Mouse (Mus musculus) limb, embryonic 11.5 days (tissue): ENCODE results near the gene Pigc. TPM values are rescaled to one million over a fixed set of nuclear protein-coding genes. Genes with fewer than 3 reads are reported as not detected.

Experiments
- ATAC-seq: fragments of 200-750 bp; cut with Nextera tagmentation; 2 replicates; pipeline ENCODE4 v1.8.0; 2017; ENCODE audit warnings: low read depth; ENCODE audit not compliant: insufficient number of reproducible peaks, low FRiP score, low TSS enrichment
- DNase-seq: peaks from one replicate; pipeline ENCODE4 v3.0.0-alpha.2; 2015; ENCODE audit warnings: low spot score
- H3K27ac ChIP-seq: fragments of 300-500 bp; sonication (generic); replicated peaks from 2 replicates; pipeline ENCODE4 v1.5.1; 2014; ENCODE audit warnings: low read depth, mild to moderate bottlenecking, low read length
- H3K27me3 ChIP-seq: fragments of 300-500 bp; sonication (generic); 2 replicates; pipeline ENCODE4 v1.6.1; 2014; ENCODE audit warnings: mild to moderate bottlenecking, low read length, mixed read lengths; ENCODE audit not compliant: control insufficient read depth, insufficient read depth
- H3K36me3 ChIP-seq: fragments of 300-500 bp; sonication (generic); 2 replicates; pipeline ENCODE4 v1.6.1; 2014; ENCODE audit warnings: mild to moderate bottlenecking, low read length, moderate library complexity, mixed read lengths; ENCODE audit not compliant: control insufficient read depth, insufficient read depth
- H3K4me1 ChIP-seq: fragments of 300-500 bp; sonication (generic); 2 replicates; pipeline ENCODE4 v1.6.1; 2014; ENCODE audit warnings: low read length, mixed read lengths; ENCODE audit not compliant: control insufficient read depth, insufficient read depth
- H3K4me2 ChIP-seq: fragments of 300-500 bp; sonication (generic); 2 replicates; pipeline ENCODE4 v1.6.1; 2014; ENCODE audit warnings: low read depth, mild to moderate bottlenecking, moderate library complexity; ENCODE audit not compliant: severe bottlenecking
- H3K4me3 ChIP-seq: fragments of 300-500 bp; sonication (generic); 2 replicates; pipeline ENCODE4 v1.5.1; 2014; ENCODE audit warnings: low read depth, low read length
- H3K9ac ChIP-seq: fragments of 300-500 bp; sonication (generic); 2 replicates; pipeline ENCODE4 v1.6.1; 2014; ENCODE audit warnings: mild to moderate bottlenecking, low read length
- H3K9me3 ChIP-seq: fragments of 300-500 bp; sonication (generic); 2 replicates; pipeline ENCODE4 v1.6.1; 2016; ENCODE audit warnings: low read length; ENCODE audit not compliant: control insufficient read depth
- WGBS: fragments of 180-500 bp; shearing (Covaris S2); extraction: QIAGEN DNeasy Blood & Tissue Kit; methylation state at CpG from one replicate; pipeline ENCODE4 v1.1.7; 2014; 5-methylcytosine and 5-hydroxymethylcytosine counted together
- polyA plus RNA-seq: library from polyadenylated mRNA; unstranded; fragments of >200 nt; fragmentation: Nextera tagmentation; extraction: Ambion mirVana; gene quantifications from 2 replicates; pipeline ENCODE4 v1.2.1, GENCODE M21; 2014

Pigc gene
- 46.6 and 49.8 TPM in 2 replicates for polyA plus RNA-seq

DNA sequence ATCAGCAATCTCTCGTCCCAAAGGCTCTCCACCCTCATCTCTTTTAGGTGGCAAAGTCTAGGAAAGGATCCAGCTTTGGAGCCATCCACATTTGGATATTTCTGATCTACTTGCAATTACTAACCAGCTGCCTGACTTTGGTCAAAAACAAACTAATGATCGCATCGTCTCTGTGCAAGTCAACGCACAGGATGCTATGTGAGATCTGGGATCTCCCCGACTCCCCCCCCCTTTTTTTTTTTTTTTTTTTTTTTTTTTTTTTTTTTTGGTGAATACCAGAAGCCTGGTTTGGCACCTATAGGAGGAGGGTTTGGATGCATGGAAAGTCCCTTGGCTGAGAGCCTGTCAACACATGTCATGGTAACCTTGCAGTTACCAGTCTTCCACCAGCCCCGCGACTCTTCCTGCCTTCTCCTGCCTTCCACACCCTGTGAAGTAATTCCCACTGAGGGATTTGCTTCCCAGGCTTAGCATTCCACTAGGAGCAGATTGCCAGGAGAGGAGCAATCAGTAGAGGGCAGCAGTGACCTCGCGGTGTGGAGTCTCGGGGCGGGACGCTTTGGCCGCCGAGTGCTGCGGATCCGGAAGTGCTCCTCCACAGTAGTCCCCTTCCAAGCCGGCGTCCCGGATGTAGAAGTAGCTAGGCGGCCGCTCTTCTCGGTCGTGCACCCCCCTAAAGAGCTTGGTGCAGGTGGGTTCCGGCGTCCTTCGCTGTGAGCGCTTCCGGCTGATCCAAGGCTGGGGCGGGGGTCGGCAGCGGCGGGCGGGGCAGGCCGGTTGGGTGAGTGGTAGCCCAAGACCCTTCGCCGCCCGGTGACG is at the start of gene Pigc:
Pigc (plus strand) TSS at position 598 of the 819 bp plus-strand sequence.
- Histone ChIP-seq H3K4me1 (no peaks in the 10 kb centered on the region), H3K4me2 (peak within 1 kb of the TSS; percentile 60), H3K36me3 (no peaks in the 10 kb centered on the region), H3K4me3 (peak within 1 kb of the TSS; percentile 47), H3K27ac (peak within 1 kb of the TSS; percentile 23), H3K9me3 (no peaks in the 10 kb centered on the region; the same call in 1 of the 2 replicates), H3K27me3 (no peaks in the 10 kb centered on the region), H3K9ac (peak within 1 kb of the TSS; percentile 71)
- 4% methylated on average over 38 of the region's 38 CpGs for WGBS
- ATAC-seq, result peak; percentile 96
- peak; percentile 94 for DNase-seq

DNA sequence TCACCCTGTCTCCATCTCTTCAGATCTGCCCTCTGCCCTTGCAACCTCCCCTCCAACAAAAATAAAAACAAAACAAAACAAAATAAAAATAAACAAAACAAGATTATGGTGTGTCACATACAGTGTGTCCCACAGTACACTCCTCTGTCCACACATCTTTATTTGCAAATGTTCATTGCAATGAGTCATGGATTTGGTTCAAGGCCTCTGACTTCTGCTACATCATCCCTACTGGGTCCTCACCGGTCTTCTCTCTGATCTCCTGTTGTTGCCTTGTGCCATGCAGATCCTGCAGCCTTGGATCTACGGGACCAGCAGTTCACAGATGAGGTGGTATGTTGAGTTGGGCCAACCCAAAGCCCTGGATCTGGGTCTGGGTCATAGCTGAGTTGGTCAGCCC is 49.4 kb upstream of the Pigc start:
- WGBS, result 94% methylated on average over 2 of the region's 2 CpGs
- no peaks in the 10 kb centered on the region for H3K9me3 ChIP-seq

GRCm38 (mm10) chr1:161920475-161921454 is 48.2 kb upstream of the Pigc start:
- DNase-seq, result no peak
- H3K36me3 ChIP-seq, result no peaks in the 10 kb centered on the region
- no peaks in the 10 kb centered on the region for H3K9me3 ChIP-seq
- no peak overlapping the region for H3K27ac ChIP-seq
- H3K4me3 ChIP-seq, result no peak overlapping the region
- no peak overlapping the region for H3K9ac ChIP-seq
- H3K4me2 ChIP-seq, result no peak overlapping the region
- no peak for ATAC-seq
- no peaks in the 10 kb centered on the region for H3K27me3 ChIP-seq
- peaks cover 5% of the 10 kb centered on the region; the same call in 1 of the 2 replicates for H3K4me1 ChIP-seq
- 86% methylated on average over 9 of the region's 9 CpGs for WGBS

More for the DNA sequence above, 49.4 kb upstream of the Pigc start:
- no peak overlapping the region for H3K9ac ChIP-seq
- ATAC-seq, result no peak
- H3K4me2 ChIP-seq, result no peak overlapping the region
- peaks cover 5% of the 10 kb centered on the region; the same call in 1 of the 2 replicates for H3K4me1 ChIP-seq
- H3K27ac ChIP-seq, result no peak overlapping the region
- H3K4me3 ChIP-seq, result no peak overlapping the region
- no peaks in the 10 kb centered on the region for H3K36me3 ChIP-seq
- no peaks in the 10 kb centered on the region for H3K27me3 ChIP-seq
- DNase-seq, result no peak

- H3K27me3 ChIP-seq, result no peaks in the 10 kb centered on the region
- no peaks in the 10 kb centered on the region for H3K36me3 ChIP-seq
- H3K4me2 ChIP-seq, result no peak overlapping the region
- WGBS, result 85% methylated on average over 6 of the region's 6 CpGs
- no peak for DNase-seq
- no peak overlapping the region for H3K9ac ChIP-seq
- no peaks in the 10 kb centered on the region for H3K9me3 ChIP-seq
- no peak for ATAC-seq
- no peak overlapping the region for H3K27ac ChIP-seq
- H3K4me3 ChIP-seq, result no peak overlapping the region
- H3K4me1 ChIP-seq, result peaks cover 5% of the 10 kb centered on the region; the same call in 1 of the 2 replicates
These were observed 47.1 kb upstream of the Pigc start for GRCm38 (mm10) chr1:161921928-161922327.

DNA sequence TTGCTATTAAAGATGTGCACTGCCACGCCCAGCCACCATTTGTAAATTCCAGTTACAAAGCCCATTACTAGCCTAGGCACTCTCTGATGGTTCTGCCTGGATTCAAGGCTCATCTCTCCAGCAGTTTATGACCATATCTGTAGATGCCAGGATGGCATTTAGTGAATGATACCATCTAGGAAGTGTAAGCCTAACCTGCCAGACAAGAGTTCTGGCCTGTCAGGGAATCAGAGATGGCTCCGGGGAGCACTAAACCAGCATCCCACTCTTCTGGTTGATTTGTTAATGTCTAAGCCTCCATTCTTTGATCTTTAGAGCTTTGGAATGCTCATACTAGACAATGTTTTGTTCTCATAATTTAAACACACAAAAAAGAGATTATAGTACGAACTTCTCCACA is 44.7 kb upstream of the Pigc start:
- WGBS, result 82% methylated on average over 3 of the region's 3 CpGs
- no peak for ATAC-seq
- Histone ChIP-seq H3K36me3 (no peaks in the 10 kb centered on the region), H3K4me3 (no peak overlapping the region), H3K27me3 (no peaks in the 10 kb centered on the region), H3K4me1 (no peaks in the 10 kb centered on the region), H3K9ac (no peak overlapping the region), H3K27ac (no peak overlapping the region), H3K9me3 (no peaks in the 10 kb centered on the region), H3K4me2 (no peak overlapping the region)
- no peak for DNase-seq

GRCm38 (mm10) chr1:161925281-161925805 is 43.6 kb upstream of the Pigc start:
- Histone ChIP-seq H3K27me3 (no peaks in the 10 kb centered on the region), H3K4me1 (no peaks in the 10 kb centered on the region), H3K9ac (no peak overlapping the region), H3K27ac (no peak overlapping the region), H3K4me2 (no peak overlapping the region), H3K9me3 (no peaks in the 10 kb centered on the region), H3K36me3 (no peaks in the 10 kb centered on the region), H3K4me3 (no peak overlapping the region)
- ATAC-seq (no peak), DNase-seq (no peak)
- WGBS, result 91% methylated on average over 13 of the region's 13 CpGs

GRCm38 (mm10) chr1:161927976-161928375 is 41.0 kb upstream of the Pigc start:
- ATAC-seq, result no peak
- no peak overlapping the region for H3K4me2 ChIP-seq
- no peak overlapping the region for H3K9ac ChIP-seq
- H3K4me1 ChIP-seq, result 0 out of 2 replicates have a peak, but pooled peaks cover 3% of the 10 kb centered on the region
- no peak for DNase-seq
- H3K36me3 ChIP-seq, result no peaks in the 10 kb centered on the region
- no peaks in the 10 kb centered on the region for H3K27me3 ChIP-seq
- H3K27ac ChIP-seq, result no peak overlapping the region
- WGBS, result 87% methylated on average over 2 of the region's 2 CpGs
- no peaks in the 10 kb centered on the region for H3K9me3 ChIP-seq
- no peak overlapping the region for H3K4me3 ChIP-seq

DNA sequence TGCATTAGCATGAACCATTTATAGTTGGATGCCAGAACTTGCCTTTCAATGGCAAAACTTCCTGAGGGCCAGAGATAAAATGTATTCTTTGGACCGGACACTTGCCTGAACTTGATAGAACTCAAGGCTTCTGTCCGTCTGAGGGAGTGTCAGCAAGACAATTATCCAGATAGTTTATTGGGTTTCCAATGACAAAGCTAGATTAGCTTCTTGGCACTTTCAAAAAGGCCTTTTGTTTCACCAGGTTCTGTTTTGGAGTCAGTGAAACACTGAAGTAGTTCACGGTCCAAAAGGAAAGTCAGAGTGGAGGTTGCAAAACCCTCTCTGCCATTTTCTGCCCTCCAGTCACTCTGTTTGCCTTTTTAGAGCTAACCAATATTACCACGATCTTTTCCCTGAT is 37.7 kb upstream of the Pigc start:
- H3K27me3 ChIP-seq, result no peaks in the 10 kb centered on the region

More for the DNA sequence above, 37.7 kb upstream of the Pigc start:
- DNase-seq (no peak), ATAC-seq (no peak)
- H3K9ac ChIP-seq, result no peak overlapping the region
- no peak overlapping the region for H3K4me3 ChIP-seq
- 0 out of 2 replicates have a peak, but pooled peaks cover 3% of the 10 kb centered on the region for H3K4me1 ChIP-seq
- no peaks in the 10 kb centered on the region for H3K36me3 ChIP-seq
- no peak overlapping the region for H3K4me2 ChIP-seq
- H3K27ac ChIP-seq, result no peak overlapping the region
- 79% methylated on average over 4 of the region's 4 CpGs for WGBS
- no peaks in the 10 kb centered on the region for H3K9me3 ChIP-seq
